Mouse (Mus musculus): ENCODE data around the gene Fam129b. TPM values are rescaled to one million over a fixed set of nuclear protein-coding genes. Genes with fewer than 3 reads are reported as not detected.

Gene Fam129b
- total RNA-seq, 1 experiment = 90.0 TPM

DNA sequence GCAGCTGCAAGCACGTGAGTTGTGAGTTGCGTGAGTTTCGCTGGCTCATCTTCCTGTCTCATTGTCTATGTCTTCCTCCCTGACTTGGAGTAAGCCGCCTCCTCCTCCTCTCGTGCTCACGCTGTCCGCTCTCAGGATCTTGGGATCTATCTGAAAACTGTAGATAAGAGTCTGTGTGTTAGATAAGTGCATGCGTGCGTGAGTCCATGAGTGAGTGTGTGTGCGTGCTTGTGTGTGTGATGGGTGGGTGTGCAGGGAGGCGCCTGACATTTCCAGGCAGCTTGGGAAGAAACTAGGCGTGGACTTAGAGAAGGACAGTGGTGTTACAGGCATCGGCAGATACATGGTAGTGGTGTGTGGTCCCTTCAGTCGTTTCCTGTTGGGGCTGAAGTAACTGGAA is 16.6 kb downstream of the Fam129b start:
- no peaks in the 10 kb centered on the region for H3K36me3 ChIP-seq (ENCODE audit: control insufficient read depth, insufficient read depth, low read length, poor library complexity, severe bottlenecking)
- in situ Hi-C loops (cut with MboI; ENCODE audit: low sequenced_read_pairs in 2 of 2, unreplicated experiment in 2 of 2) = no loop called here
- no peak for TF ChIP-seq MAFK (IDR thresholded peaks at IDR 0.05; ENCODE audit: insufficient read depth, low read depth, low read length)
- TF ChIP-seq CHD2 (IDR thresholded peaks at IDR 0.05; ENCODE audit: low read depth, low read length) = no peak
- no peak for TF ChIP-seq ZNF384 (IDR thresholded peaks at IDR 0.05; ENCODE audit: low read depth, low read length)
- TF ChIP-seq ZC3H11A (IDR thresholded peaks at IDR 0.05; ENCODE audit: borderline replicate concordance, low read depth, low read length) = no peak
- TF ChIP-seq HCFC1 (IDR thresholded peaks at IDR 0.05; ENCODE audit: borderline replicate concordance, insufficient read depth, low read length) = no peak
- no peak overlapping the region for H3K27ac ChIP-seq (ENCODE audit: insufficient read depth, low read depth, low read length, poor library complexity, severe bottlenecking)
- no peak for DNase-seq (ENCODE audit: low read depth, low spot score)
- no peak overlapping the region for H3K4me3 ChIP-seq (ENCODE audit: insufficient read depth in 1 of 2, low read depth in 1 of 2, low read length in 2 of 2, poor library complexity in 1 of 2, severe bottlenecking in 1 of 2)
- no peak overlapping the region for H3K9ac ChIP-seq (ENCODE audit: insufficient read depth, low read depth, low read length, poor library complexity, severe bottlenecking)
- no peaks in the 10 kb centered on the region for H3K9me3 ChIP-seq (ENCODE audit: control insufficient read depth, insufficient read depth, low read depth, low read length)
- H3K4me1 ChIP-seq (ENCODE audit: control insufficient read depth in 2 of 2, insufficient read depth in 2 of 2, low read length in 2 of 2, poor library complexity in 1 of 2) = peaks cover 5 to 25% of the 10 kb centered on the region in 2 experiments; a peak in 2 of 4 replicates

DNA sequence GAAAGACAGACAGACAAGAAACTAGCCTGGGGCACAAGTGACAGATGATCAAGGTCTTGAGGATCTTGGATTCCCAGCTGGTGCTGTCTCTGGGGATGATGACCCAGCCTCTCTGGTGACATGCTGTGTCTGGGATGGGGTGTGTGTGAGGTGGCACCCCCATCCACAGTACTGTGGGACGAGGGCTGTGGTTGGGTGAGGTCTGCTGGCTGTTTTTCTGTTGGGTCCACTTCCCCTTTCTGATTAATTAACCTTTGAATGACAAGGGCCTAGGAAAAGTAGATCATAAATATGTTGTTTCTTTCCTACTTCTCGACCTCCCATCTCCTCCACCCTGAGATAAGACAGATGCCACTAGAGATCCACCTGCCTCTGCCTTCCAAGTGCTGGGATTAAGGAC is 18.2 kb downstream of the Fam129b start:
- Histone ChIP-seq H3K4me3 (ENCODE audit: insufficient read depth in 1 of 2, low read depth in 1 of 2, low read length in 2 of 2, poor library complexity in 1 of 2, severe bottlenecking in 1 of 2) (no peak overlapping the region), H3K4me1 (ENCODE audit: control insufficient read depth in 2 of 2, insufficient read depth in 2 of 2, low read length in 2 of 2, poor library complexity in 1 of 2) (peaks cover 13 to 34% of the 10 kb centered on the region in 2 experiments; a peak in 3 of 4 replicates), H3K9ac (ENCODE audit: insufficient read depth, low read depth, low read length, poor library complexity, severe bottlenecking) (no peak overlapping the region), H3K27ac (ENCODE audit: insufficient read depth, low read depth, low read length, poor library complexity, severe bottlenecking) (no peak overlapping the region), H3K36me3 (ENCODE audit: control insufficient read depth, insufficient read depth, low read length, poor library complexity, severe bottlenecking) (no peaks in the 10 kb centered on the region), H3K9me3 (ENCODE audit: control insufficient read depth, insufficient read depth, low read depth, low read length) (no peaks in the 10 kb centered on the region)
- in situ Hi-C loops (cut with MboI; ENCODE audit: low sequenced_read_pairs in 2 of 2, unreplicated experiment in 2 of 2) = no loop called here
- no peak for DNase-seq (ENCODE audit: low read depth, low spot score)
- TF ChIP-seq HCFC1 (IDR thresholded peaks at IDR 0.05; ENCODE audit: borderline replicate concordance, insufficient read depth, low read length) (no peak), ZC3H11A (IDR thresholded peaks at IDR 0.05; ENCODE audit: borderline replicate concordance, low read depth, low read length) (no peak), CHD2 (IDR thresholded peaks at IDR 0.05; ENCODE audit: low read depth, low read length) (no peak), MAFK (IDR thresholded peaks at IDR 0.05; ENCODE audit: insufficient read depth, low read depth, low read length) (no peak), ZNF384 (IDR thresholded peaks at IDR 0.05; ENCODE audit: low read depth, low read length) (no peak)

DNA sequence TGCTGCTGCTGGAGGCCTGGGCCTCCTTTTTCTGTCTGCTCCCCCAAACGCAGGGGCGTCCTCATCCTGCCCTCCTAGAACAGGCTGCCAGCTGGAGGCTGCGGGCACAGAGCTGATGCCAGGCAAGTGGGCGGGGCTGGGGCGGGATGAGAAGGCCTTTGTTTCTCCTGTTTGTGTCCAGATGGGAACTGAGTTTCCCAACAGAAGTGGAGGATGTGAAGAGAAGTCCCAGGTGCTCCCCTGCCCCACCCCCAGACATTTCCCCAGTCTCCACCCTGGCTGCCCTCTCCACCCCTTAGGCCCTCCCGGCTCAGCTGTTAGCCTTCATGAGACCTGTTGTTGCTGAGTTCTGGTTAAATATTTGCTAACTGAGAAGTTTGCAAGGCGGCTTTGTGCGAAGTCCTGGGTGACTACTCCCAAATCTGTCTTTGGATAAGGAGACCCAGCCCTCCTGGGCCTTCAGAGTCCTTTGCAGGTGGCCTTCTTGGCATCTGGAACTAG is 19.7 kb downstream of the Fam129b start:
- H3K9ac ChIP-seq (ENCODE audit: insufficient read depth, low read depth, low read length, poor library complexity, severe bottlenecking) = no peak overlapping the region; the same call in 1 of the 2 replicates
- peaks cover 13 to 34% of the 10 kb centered on the region in 2 experiments; a peak in 3 of 4 replicates for H3K4me1 ChIP-seq (ENCODE audit: control insufficient read depth in 2 of 2, insufficient read depth in 2 of 2, low read length in 2 of 2, poor library complexity in 1 of 2)
- DNase-seq (ENCODE audit: low read depth, low spot score) = no peak
- H3K9me3 ChIP-seq (ENCODE audit: control insufficient read depth, insufficient read depth, low read depth, low read length) = no peaks in the 10 kb centered on the region
- TF ChIP-seq ZC3H11A (IDR thresholded peaks at IDR 0.05; ENCODE audit: borderline replicate concordance, low read depth, low read length) (no peak), CHD2 (IDR thresholded peaks at IDR 0.05; ENCODE audit: low read depth, low read length) (no peak), ZNF384 (IDR thresholded peaks at IDR 0.05; ENCODE audit: low read depth, low read length) (no peak), MAFK (IDR thresholded peaks at IDR 0.05; ENCODE audit: insufficient read depth, low read depth, low read length) (no peak), HCFC1 (IDR thresholded peaks at IDR 0.05; ENCODE audit: borderline replicate concordance, insufficient read depth, low read length) (no peak)
- no peak overlapping the region for H3K27ac ChIP-seq (ENCODE audit: insufficient read depth, low read depth, low read length, poor library complexity, severe bottlenecking)
- in situ Hi-C loops (cut with MboI; ENCODE audit: low sequenced_read_pairs in 2 of 2, unreplicated experiment in 2 of 2) = no loop called here
- no peaks in the 10 kb centered on the region for H3K36me3 ChIP-seq (ENCODE audit: control insufficient read depth, insufficient read depth, low read length, poor library complexity, severe bottlenecking)
- H3K4me3 ChIP-seq (ENCODE audit: insufficient read depth in 1 of 2, low read depth in 1 of 2, low read length in 2 of 2, poor library complexity in 1 of 2, severe bottlenecking in 1 of 2) = no peak overlapping the region

DNA sequence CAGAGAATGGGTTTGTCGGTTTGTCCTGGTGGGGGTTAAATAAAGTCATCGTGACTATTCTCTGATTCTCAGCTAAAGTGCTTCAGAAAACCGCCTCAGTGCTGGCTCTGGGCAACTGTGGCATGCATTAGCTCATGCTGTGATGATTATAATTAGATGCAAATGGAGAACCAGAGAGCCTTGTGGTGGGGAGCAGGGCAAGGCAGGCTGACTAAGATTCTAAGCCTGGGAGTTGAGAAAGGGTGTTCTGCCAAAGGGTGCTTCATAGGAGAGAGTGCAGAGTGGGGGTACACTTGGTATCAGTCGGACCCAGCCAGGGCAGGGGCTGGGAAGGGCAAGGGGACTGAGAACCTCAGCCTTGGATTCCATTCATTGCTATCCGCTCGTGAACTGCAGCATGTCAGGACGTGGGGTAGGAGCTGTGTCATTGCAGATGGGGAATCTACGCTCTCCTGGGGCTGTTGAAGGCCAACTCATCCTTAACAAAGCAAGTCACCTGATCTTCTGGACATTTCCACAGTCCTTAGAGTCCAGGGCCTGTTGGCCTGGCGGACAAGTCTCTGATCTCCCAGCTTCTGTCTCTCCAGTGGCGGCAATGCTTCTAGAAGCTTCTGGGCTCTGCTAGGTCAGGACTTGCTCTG is 20.7 kb downstream of the Fam129b start:
- TF ChIP-seq ZC3H11A (IDR thresholded peaks at IDR 0.05; ENCODE audit: borderline replicate concordance, low read depth, low read length) (no peak), HCFC1 (IDR thresholded peaks at IDR 0.05; ENCODE audit: borderline replicate concordance, insufficient read depth, low read length) (no peak), ZNF384 (IDR thresholded peaks at IDR 0.05; ENCODE audit: low read depth, low read length) (no peak), CHD2 (IDR thresholded peaks at IDR 0.05; ENCODE audit: low read depth, low read length) (no peak), MAFK (IDR thresholded peaks at IDR 0.05; ENCODE audit: insufficient read depth, low read depth, low read length) (no peak)
- Histone ChIP-seq H3K36me3 (ENCODE audit: control insufficient read depth, insufficient read depth, low read length, poor library complexity, severe bottlenecking) (no peaks in the 10 kb centered on the region), H3K9me3 (ENCODE audit: control insufficient read depth, insufficient read depth, low read depth, low read length) (no peaks in the 10 kb centered on the region), H3K27ac (ENCODE audit: insufficient read depth, low read depth, low read length, poor library complexity, severe bottlenecking) (0 out of 2 replicates have a peak overlapping the region, but pooled peaks have one; percentile 34), H3K9ac (ENCODE audit: insufficient read depth, low read depth, low read length, poor library complexity, severe bottlenecking) (no peak overlapping the region), H3K4me1 (ENCODE audit: control insufficient read depth in 2 of 2, insufficient read depth in 2 of 2, low read length in 2 of 2, poor library complexity in 1 of 2) (peaks cover 13 to 31% of the 10 kb centered on the region in 2 experiments; a peak in 3 of 4 replicates), H3K4me3 (ENCODE audit: insufficient read depth in 1 of 2, low read depth in 1 of 2, low read length in 2 of 2, poor library complexity in 1 of 2, severe bottlenecking in 1 of 2) (no peak overlapping the region)
- in situ Hi-C loops (cut with MboI; ENCODE audit: low sequenced_read_pairs in 2 of 2, unreplicated experiment in 2 of 2) = no loop called here
- DNase-seq (ENCODE audit: low read depth, low spot score) = no peak
